Comparison of ENCODE assay signal across 8 mouse cellular contexts in the genomic region with DNA sequence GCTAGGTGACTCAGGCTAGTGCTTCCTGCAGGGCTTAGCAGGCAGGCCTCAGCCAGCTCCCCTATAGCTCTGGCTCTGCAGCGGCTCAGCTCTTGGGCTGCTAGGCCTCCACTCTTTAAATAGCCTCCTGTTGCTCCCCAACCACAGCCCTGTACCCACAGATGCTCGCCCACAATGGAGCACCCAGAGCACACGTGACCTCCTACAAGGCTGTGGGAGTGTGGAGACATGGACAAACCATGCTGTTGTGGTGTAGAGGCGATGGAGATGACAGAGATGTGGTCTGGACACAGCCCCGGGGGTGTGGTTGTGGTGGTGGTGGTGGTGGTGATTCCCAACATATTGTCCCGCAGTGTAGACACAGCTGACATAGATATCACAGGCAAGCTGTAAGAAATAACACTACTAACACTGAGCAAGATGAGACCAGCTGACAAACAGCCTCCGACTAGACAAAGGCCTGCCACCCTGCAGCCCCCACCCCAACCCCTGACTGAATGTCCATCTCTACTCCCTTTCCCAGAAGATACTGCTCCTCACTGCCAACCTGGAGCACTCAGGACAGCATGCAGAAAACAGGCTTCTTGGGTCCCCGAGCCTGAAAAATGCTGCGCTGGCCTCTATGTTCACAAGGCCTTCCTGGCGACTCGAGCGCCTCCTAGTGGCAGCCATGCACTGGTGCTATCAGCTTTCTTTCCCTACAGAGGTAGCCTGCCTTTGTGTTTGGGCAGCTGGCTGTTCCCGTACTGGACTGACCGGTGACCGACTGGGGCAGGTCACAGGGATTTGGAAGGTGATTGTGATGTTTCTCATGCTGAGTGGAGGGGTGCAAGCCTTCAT. TPM values are rescaled to one million over a fixed set of nuclear protein-coding genes. Genes with fewer than 3 reads are reported as not detected.
DNase-seq lines count a peak whose midpoint lies in the region; ATAC-seq and TF ChIP-seq lines count a peak whose summit lies in the region.

No protein-coding gene starts in this region.

- no peak for TF ChIP-seq POLR2A in liver, adult 2 months (IDR thresholded peaks at IDR 0.05; ENCODE audit: extremely low read depth, insufficient read depth, low read length)
- no peak for TF ChIP-seq POLR2A in testis, adult 2 months (IDR thresholded peaks at IDR 0.05; ENCODE audit: control insufficient read depth, low read depth, low read length)

- H3K27ac ChIP-seq in forebrain, embryonic 16.5 days (ENCODE audit: low read length), result no peak overlapping the region
- no peak overlapping the region for H3K27ac ChIP-seq in intestine, embryonic 16.5 days (ENCODE audit: low read length)
- H3K27ac ChIP-seq in liver, adult 2 months (replicated peaks; ENCODE audit: insufficient read depth, low read depth, low read length), result no peak overlapping the region
- H3K27ac ChIP-seq in neural tube, embryonic 12.5 days, result no peak overlapping the region
- no peak overlapping the region for H3K27ac ChIP-seq in testis, adult 2 months (ENCODE audit: control insufficient read depth, insufficient read depth, low read depth, low read length)

- H3K4me3 ChIP-seq in forebrain, embryonic 16.5 days (replicated peaks; ENCODE audit: low read length), result no peak overlapping the region
- H3K4me3 ChIP-seq in intestine, embryonic 16.5 days (ENCODE audit: low read length), result no peak overlapping the region
- H3K4me3 ChIP-seq in liver, adult 2 months (ENCODE audit: insufficient read depth, low read depth, low read length), result no peak overlapping the region
- no peak overlapping the region for H3K4me3 ChIP-seq in neural tube, embryonic 12.5 days
- no peak overlapping the region for H3K4me3 ChIP-seq in testis, adult 2 months (ENCODE audit: control insufficient read depth, low read depth, low read length)

- H3K9me3 ChIP-seq in forebrain, embryonic 16.5 days (ENCODE audit: control insufficient read depth, low read length), result no peaks in the 10 kb centered on the region
- no peaks in the 10 kb centered on the region for H3K9me3 ChIP-seq in intestine, embryonic 16.5 days (ENCODE audit: control insufficient read depth, low read length)
- no peaks in the 10 kb centered on the region for H3K9me3 ChIP-seq in neural tube, embryonic 12.5 days

- 0 out of 2 replicates have a peak, but pooled peaks cover 2% of the 10 kb centered on the region for H3K4me1 ChIP-seq in forebrain, embryonic 16.5 days (replicated peaks; ENCODE audit: control insufficient read depth, insufficient read depth, low read length)
- no peaks in the 10 kb centered on the region for H3K4me1 ChIP-seq in intestine, embryonic 16.5 days (ENCODE audit: control insufficient read depth, insufficient read depth, low read length)
- H3K4me1 ChIP-seq in liver, adult 2 months (ENCODE audit: control insufficient read depth, insufficient read depth, low read length), result no peaks in the 10 kb centered on the region
- H3K4me1 ChIP-seq in neural tube, embryonic 12.5 days, result 0 out of 2 replicates have a peak, but pooled peaks cover 11% of the 10 kb centered on the region
- H3K4me1 ChIP-seq in testis, adult 2 months (ENCODE audit: control insufficient read depth, insufficient read depth, low read length), result no peaks in the 10 kb centered on the region

- H3K9ac ChIP-seq in forebrain, embryonic 16.5 days (replicated peaks; ENCODE audit: low read depth, low read length), result no peak overlapping the region
- H3K9ac ChIP-seq in intestine, embryonic 16.5 days (ENCODE audit: low read depth, low read length), result no peak overlapping the region
- H3K9ac ChIP-seq in liver, adult 2 months (ENCODE audit: low read depth, low read length), result no peak overlapping the region
- H3K9ac ChIP-seq in neural tube, embryonic 12.5 days, result no peak overlapping the region

- peak; percentile 58 for ATAC-seq in forebrain, embryonic 16.5 days
- peak; percentile 36; the same call in 1 of the 2 replicates for ATAC-seq in intestine, embryonic 16.5 days
- ATAC-seq in neural tube, embryonic 12.5 days (ENCODE audit: low FRiP score, low read depth), result peak; percentile 55

- no peaks in the 10 kb centered on the region for H3K79me2 ChIP-seq in liver, adult 2 months (ENCODE audit: control insufficient read depth, insufficient read depth, low read length)

- peak; percentile 39 for DNase-seq in layer of hippocampus, adult 11-12 months (ENCODE audit: low spot score)
- no peak for DNase-seq in layer of hippocampus, adult 9-10 months (ENCODE audit: low spot score)
- peak; percentile 74 to 79 for DNase-seq in cerebellum, adult 18-20 months
- DNase-seq in liver, adult 2 months (ENCODE audit: extremely low read depth, low read depth, low spot score), result peak; percentile 8

- no peaks in the 10 kb centered on the region for H3K27me3 ChIP-seq in forebrain, embryonic 16.5 days (replicated peaks; ENCODE audit: control insufficient read depth, insufficient read depth, low read length)
- H3K27me3 ChIP-seq in intestine, embryonic 16.5 days (replicated peaks; ENCODE audit: control insufficient read depth, insufficient read depth, low read length), result no peaks in the 10 kb centered on the region
- no peaks in the 10 kb centered on the region for H3K27me3 ChIP-seq in liver, adult 2 months (ENCODE audit: control insufficient read depth, insufficient read depth, low read length)
- H3K27me3 ChIP-seq in neural tube, embryonic 12.5 days (replicated peaks), result no peaks in the 10 kb centered on the region
- no peaks in the 10 kb centered on the region for H3K27me3 ChIP-seq in testis, adult 2 months (ENCODE audit: control insufficient read depth, insufficient read depth, low read length)

- 41% methylated on average over 15 of the region's 15 CpGs for WGBS in forebrain, embryonic 16.5 days
- 43% methylated on average over 15 of the region's 15 CpGs for WGBS in intestine, embryonic 16.5 days
- 43% methylated on average over 15 of the region's 15 CpGs for WGBS in liver, adult 2 months
- WGBS in neural tube, embryonic 12.5 days, result 41% methylated on average over 15 of the region's 15 CpGs

- peak; percentile 83 for TF ChIP-seq CTCF in liver, adult 2 months (IDR thresholded peaks at IDR 0.05; ENCODE audit: low read depth, low read length)
- peak; percentile 89 for TF ChIP-seq CTCF in testis, adult 2 months (IDR thresholded peaks at IDR 0.05; ENCODE audit: control insufficient read depth, insufficient read depth, insufficient replicate concordance, low read depth, low read length)

- H3K4me2 ChIP-seq in forebrain, embryonic 16.5 days (ENCODE audit: low read length), result no peak overlapping the region
- no peak overlapping the region for H3K4me2 ChIP-seq in intestine, embryonic 16.5 days (ENCODE audit: low read depth, low read length)
- no peak overlapping the region for H3K4me2 ChIP-seq in neural tube, embryonic 12.5 days (replicated peaks)

- no peaks in the 10 kb centered on the region for H3K36me3 ChIP-seq in forebrain, embryonic 16.5 days (ENCODE audit: control insufficient read depth, insufficient read depth)
- no peaks in the 10 kb centered on the region for H3K36me3 ChIP-seq in intestine, embryonic 16.5 days (ENCODE audit: control insufficient read depth, insufficient read depth, low read length)
- no peaks in the 10 kb centered on the region for H3K36me3 ChIP-seq in liver, adult 2 months (ENCODE audit: control insufficient read depth, insufficient read depth, low read length)
- no peaks in the 10 kb centered on the region for H3K36me3 ChIP-seq in neural tube, embryonic 12.5 days
- no peaks in the 10 kb centered on the region for H3K36me3 ChIP-seq in testis, adult 2 months (ENCODE audit: control insufficient read depth, insufficient read depth, low read length)

RNA-seq across cellular contexts. Expression of gene Prdm11, which starts 30.0 kb away (rescaled TPM):
- 1.7 and 2.4 TPM in 2 replicates for polyA plus RNA-seq in forebrain, embryonic 16.5 days (2015; fragmentation: Nextera tagmentation; extraction: Ambion mirVana)
- polyA plus RNA-seq in intestine, embryonic 16.5 days (2015; fragmentation: Nextera tagmentation; extraction: Ambion mirVana), result 7.1 and 7.3 TPM in 2 replicates
- 0.46 and 0.54 TPM in 2 replicates for total RNA-seq in liver, adult 2 months (2014; rRNA removed)
- polyA plus RNA-seq in liver, adult 2 months (2012; rRNA removed), result 0.45 and 0.73 TPM in 2 replicates
- 2.9 and 5.1 TPM in 2 replicates for polyA plus RNA-seq in neural tube, embryonic 12.5 days (2016; fragmentation: Nextera tagmentation; extraction: Ambion mirVana)
- 4.3 and 4.4 TPM in 2 replicates for polyA plus RNA-seq in testis, adult 2 months (2012; rRNA removed)
